In the genomic region with DNA sequence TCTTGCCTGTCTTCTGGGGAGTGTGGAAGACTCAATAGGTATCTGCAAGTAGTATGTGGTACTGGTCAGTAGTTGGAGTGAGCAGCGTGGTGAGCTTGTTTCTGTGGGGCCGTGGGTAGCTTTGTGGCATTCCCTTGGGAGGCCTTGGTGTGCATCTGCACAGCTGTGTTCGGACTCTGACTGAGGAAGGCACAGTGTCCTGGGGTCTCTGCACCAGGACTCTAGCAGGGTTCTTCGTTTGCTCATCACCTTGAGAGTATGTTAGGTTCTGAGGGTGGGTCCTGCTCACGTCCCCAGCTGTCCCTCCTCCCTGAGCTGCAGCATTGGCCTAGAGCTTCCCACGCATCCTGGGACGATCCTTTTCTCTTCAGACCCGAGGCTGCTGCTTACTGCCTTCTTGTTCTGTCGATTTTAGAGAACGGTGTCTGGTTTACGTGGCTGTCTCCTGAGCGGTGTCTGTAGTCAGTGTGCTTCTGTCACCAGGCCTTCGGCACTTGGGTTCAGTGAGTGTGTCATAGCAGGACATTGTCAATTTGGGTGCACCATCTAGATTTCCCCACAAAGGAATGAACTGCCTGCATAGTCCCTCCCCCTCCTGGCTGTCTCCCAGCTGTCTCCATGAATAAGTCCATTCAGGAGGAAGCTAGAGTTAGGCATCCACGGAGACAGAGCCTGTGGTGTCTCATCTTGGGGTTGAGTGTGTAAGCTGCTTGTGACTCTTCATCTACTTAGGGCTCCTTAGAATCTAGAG, we compare ENCODE assay signal across 11 mouse cellular contexts. TPM values are rescaled to one million over a fixed set of nuclear protein-coding genes. Genes with fewer than 3 reads are reported as not detected.
DNase-seq lines count a peak whose midpoint lies in the region; ATAC-seq lines count a peak whose summit lies in the region.
"Had no signal": no experiment of that assay in that cellular context is flagged by ENCODE, and none has a peak within 500 bp of the region (broad histone marks: within the 10 kb centered on the region; RNA-seq: fewer than 3 reads in every experiment).

No protein-coding gene starts in this region.

- peak; percentile 38; the same call in 1 of the 2 replicates for ATAC-seq in forebrain, embryonic 13.5 days
- peak; percentile 47; the same call in 1 of the 2 replicates for ATAC-seq in neural tube, embryonic 13.5 days (ENCODE audit: low read depth)
- ATAC-seq in hindbrain, embryonic 16.5 days, result peak; percentile 80
- ATAC-seq in megakaryocyte progenitor cell, adult 5-6 weeks (replicated peaks; ENCODE audit: poor library complexity), result no peak

- no peaks in the 10 kb centered on the region for H3K27me3 ChIP-seq in forebrain, embryonic 13.5 days
- no peaks in the 10 kb centered on the region for H3K27me3 ChIP-seq in forebrain, embryonic 10.5 days (ENCODE audit: poor library complexity, severe bottlenecking)
- H3K27me3 ChIP-seq in neural tube, embryonic 13.5 days, result no peaks in the 10 kb centered on the region
- H3K27me3 ChIP-seq in hindbrain, embryonic 16.5 days (replicated peaks; ENCODE audit: control insufficient read depth, insufficient read depth, low read length), result no peaks in the 10 kb centered on the region
- H3K27me3 ChIP-seq in limb, embryonic 10.5 days (ENCODE audit: low read depth, poor library complexity, severe bottlenecking), result no peaks in the 10 kb centered on the region
- H3K27me3 ChIP-seq: CH12.LX; liver, embryonic 15.5 days had no signal

- H3K27ac ChIP-seq in forebrain, embryonic 13.5 days, result no peak overlapping the region; the same call in 1 of the 2 replicates
- no peak overlapping the region for H3K27ac ChIP-seq in forebrain, embryonic 10.5 days
- H3K27ac ChIP-seq in neural tube, embryonic 13.5 days (replicated peaks), result peak overlapping the region; percentile 57
- peak overlapping the region; percentile 49; the same call in 1 of the 2 replicates for H3K27ac ChIP-seq in hindbrain, embryonic 16.5 days (ENCODE audit: low read depth, low read length)
- no peak overlapping the region for H3K27ac ChIP-seq in limb, embryonic 10.5 days
- H3K27ac ChIP-seq: liver, embryonic 15.5 days had no signal

- 0 out of 2 replicates have a peak overlapping the region, but pooled peaks have one; percentile 21 for H3K9ac ChIP-seq in forebrain, embryonic 13.5 days
- H3K9ac ChIP-seq in neural tube, embryonic 13.5 days, result no peak overlapping the region
- no peak overlapping the region for H3K9ac ChIP-seq in hindbrain, embryonic 16.5 days (ENCODE audit: low read depth, low read length)
- H3K9ac ChIP-seq: liver, embryonic 15.5 days had no signal

- no peak overlapping the region for H3K4me3 ChIP-seq in forebrain, embryonic 13.5 days
- H3K4me3 ChIP-seq in forebrain, embryonic 10.5 days, result no peak overlapping the region
- no peak overlapping the region for H3K4me3 ChIP-seq in neural tube, embryonic 13.5 days
- H3K4me3 ChIP-seq in hindbrain, embryonic 16.5 days (ENCODE audit: low read length), result no peak overlapping the region
- H3K4me3 ChIP-seq in limb, embryonic 10.5 days, result no peak overlapping the region
- H3K4me3 ChIP-seq: liver, embryonic 15.5 days had no signal

- peaks cover 63% of the 10 kb centered on the region for H3K36me3 ChIP-seq in forebrain, embryonic 13.5 days (ENCODE audit: poor library complexity, severe bottlenecking)
- peaks cover 78% of the 10 kb centered on the region for H3K36me3 ChIP-seq in forebrain, embryonic 10.5 days (replicated peaks)
- peaks cover 49% of the 10 kb centered on the region for H3K36me3 ChIP-seq in neural tube, embryonic 13.5 days
- peaks cover 6% of the 10 kb centered on the region; the same call in 1 of the 2 replicates for H3K36me3 ChIP-seq in hindbrain, embryonic 16.5 days (ENCODE audit: control insufficient read depth, insufficient read depth, low read length)
- H3K36me3 ChIP-seq in limb, embryonic 10.5 days, result peaks cover 72% of the 10 kb centered on the region

- no peak overlapping the region for H3K4me2 ChIP-seq in forebrain, embryonic 13.5 days
- no peak overlapping the region for H3K4me2 ChIP-seq in neural tube, embryonic 13.5 days
- H3K4me2 ChIP-seq in hindbrain, embryonic 16.5 days (ENCODE audit: low read length), result no peak overlapping the region
- H3K4me2 ChIP-seq: liver, embryonic 15.5 days had no signal

- DNase-seq in forebrain, embryonic 10.5 days (ENCODE audit: extremely low spot score, low spot score), result no peak
- no peak for DNase-seq in neural tube, embryonic 10.5 days (ENCODE audit: extremely low spot score, low spot score)
- DNase-seq in right cerebral cortex, postnatal 10 days (ENCODE audit: low spot score in 2 of 2), result peak; percentile 76 to 84
- no peak for DNase-seq in limb, embryonic 10.5 days (ENCODE audit: low spot score)
- DNase-seq: kidney, adult 9 months had no signal

- 81% methylated on average over 14 of the region's 14 CpGs for WGBS in forebrain, embryonic 13.5 days
- 86% methylated on average over 14 of the region's 14 CpGs for WGBS in forebrain, embryonic 10.5 days
- 64% methylated on average over 14 of the region's 14 CpGs for WGBS in neural tube, embryonic 13.5 days
- WGBS in hindbrain, embryonic 16.5 days, result 63% methylated on average over 13 of the region's 14 CpGs
- WGBS in limb, embryonic 10.5 days, result 90% methylated on average over 14 of the region's 14 CpGs

- peaks cover 26% of the 10 kb centered on the region for H3K4me1 ChIP-seq in forebrain, embryonic 13.5 days
- H3K4me1 ChIP-seq in forebrain, embryonic 10.5 days, result no peaks in the 10 kb centered on the region
- peaks cover 19% of the 10 kb centered on the region for H3K4me1 ChIP-seq in neural tube, embryonic 13.5 days (replicated peaks)
- H3K4me1 ChIP-seq in hindbrain, embryonic 16.5 days (ENCODE audit: control insufficient read depth, insufficient read depth, low read depth, low read length), result peaks cover 2% of the 10 kb centered on the region; the same call in 1 of the 2 replicates
- H3K4me1 ChIP-seq in limb, embryonic 10.5 days, result no peaks in the 10 kb centered on the region

- H3K9me3 ChIP-seq in forebrain, embryonic 13.5 days (replicated peaks), result no peaks in the 10 kb centered on the region
- no peaks in the 10 kb centered on the region for H3K9me3 ChIP-seq in forebrain, embryonic 10.5 days
- no peaks in the 10 kb centered on the region for H3K9me3 ChIP-seq in neural tube, embryonic 13.5 days
- no peaks in the 10 kb centered on the region for H3K9me3 ChIP-seq in hindbrain, embryonic 16.5 days (ENCODE audit: control insufficient read depth, low read length)
- H3K9me3 ChIP-seq in limb, embryonic 10.5 days (replicated peaks), result no peaks in the 10 kb centered on the region
- H3K9me3 ChIP-seq: liver, embryonic 15.5 days had no signal

RNA-seq across cellular contexts. Expression of a gene that starts 42.4 kb away (rescaled TPM):
- 0.30 and 0.89 TPM in 2 replicates for polyA plus RNA-seq in forebrain, embryonic 13.5 days (2015; fragmentation: Nextera tagmentation; extraction: Ambion mirVana)
- not detected in 2 replicates for polyA plus RNA-seq in forebrain, embryonic 10.5 days (2016; fragmentation: Nextera tagmentation; extraction: Ambion mirVana)
- 0.43 TPM in 1 of 2 replicates, not detected in the other for polyA plus RNA-seq in neural tube, embryonic 13.5 days (2015; fragmentation: Nextera tagmentation; extraction: Ambion mirVana)
- polyA plus RNA-seq in hindbrain, embryonic 16.5 days (2015; fragmentation: Nextera tagmentation; extraction: Ambion mirVana), result 0.26 and 0.49 TPM in 2 replicates
- total RNA-seq in megakaryocyte progenitor cell, adult 5-6 weeks (2015), result not detected in 2 replicates
- total RNA-seq in megakaryocyte progenitor cell, adult 5-6 weeks (2017), result not detected in 2 replicates
- not detected in 2 replicates for polyA plus RNA-seq in limb, embryonic 10.5 days (2016; fragmentation: Nextera tagmentation; extraction: Ambion mirVana)
- total RNA-seq: CH12.LX had no signal
- polyA plus RNA-seq: liver, embryonic 15.5 days had no signal

Comparison
In these comparisons a context has a peak if more than half of its experiments do, and no peak if none do; other contexts are left out.
1. H3K27ac ChIP-seq: peak in neural tube, embryonic 13.5 days (single experiment) and hindbrain, embryonic 16.5 days (single experiment); none in forebrain, embryonic 13.5 days (single experiment), forebrain, embryonic 10.5 days (single experiment) and limb, embryonic 10.5 days (single experiment).
2. DNase-seq: peak in right cerebral cortex, postnatal 10 days (2 of 2); none in forebrain, embryonic 10.5 days (single experiment), neural tube, embryonic 10.5 days (single experiment) and limb, embryonic 10.5 days (single experiment).